Mouse (Mus musculus) kidney, adult 2 months (tissue): ENCODE measurements around the gene Tbccd1. TPM values are rescaled to one million over a fixed set of nuclear protein-coding genes. Genes with fewer than 3 reads are reported as not detected.

Experiments used
- DNase-seq: peaks from one replicate; pipeline ENCODE4 v3.0.0; 2021
- H3K27ac ChIP-seq: fragments of 200-500 bp; 2 replicates; pipeline ENCODE4 v1.5.1; 2012; ENCODE audit warnings: low read depth, low read length, control low read depth, inconsistent platforms; ENCODE audit not compliant: insufficient read depth
- H3K27me3 ChIP-seq: fragments of 200-500 bp; replicated peaks from 2 replicates; pipeline ENCODE4 v1.6.1; 2012; ENCODE audit warnings: mild to moderate bottlenecking, moderate library complexity, low read length, inconsistent platforms; ENCODE audit not compliant: control insufficient read depth, insufficient read depth
- H3K36me3 ChIP-seq: fragments of 200-500 bp; 2 replicates; pipeline ENCODE4 v1.6.1; 2012; ENCODE audit warnings: mild to moderate bottlenecking, moderate library complexity, low read length, inconsistent platforms; ENCODE audit not compliant: control insufficient read depth, insufficient read depth
- H3K4me1 ChIP-seq: fragments of 200-500 bp; 2 replicates; pipeline ENCODE4 v1.6.1; 2011; ENCODE audit warnings: low read length; ENCODE audit not compliant: control insufficient read depth, insufficient read depth
- H3K4me3 ChIP-seq: fragments of 200-500 bp; 2 replicates; pipeline ENCODE4 v1.5.1; 2011; ENCODE audit warnings: mild to moderate bottlenecking, low read depth, low read length, control low read depth; ENCODE audit not compliant: insufficient read depth
- CTCF ChIP-seq: fragments of 200-500 bp; conservative IDR thresholded peaks from 2 replicates; pipeline ENCODE4 v1.5.1; 2011; ENCODE audit warnings: low read depth, mild to moderate bottlenecking, control low read depth, low read length, moderate library complexity, mixed read lengths; ENCODE audit not compliant: insufficient read depth, insufficient read length
- POLR2A ChIP-seq: fragments of 200-500 bp; IDR thresholded peaks from one replicate; pipeline ENCODE4 v1.6.1; 2011; ENCODE audit warnings: low read depth, low read length, control low read depth
- WGBS: fragments of 180-500 bp; shearing (Covaris S2); methylation state at CpG from one replicate; pipeline ENCODE4 v1.1.7; 2018; 5-methylcytosine and 5-hydroxymethylcytosine counted together
- polyA plus RNA-seq: library from polyadenylated mRNA; depleted of rRNA; stranded (reverse); fragments of >200 nt; gene quantifications from 2 replicates; pipeline ENCODE4 v1.2.3, GENCODE M21; 2012

Tbccd1 gene
- polyA plus RNA-seq, 1 experiment: 20.1 TPM

DNA sequence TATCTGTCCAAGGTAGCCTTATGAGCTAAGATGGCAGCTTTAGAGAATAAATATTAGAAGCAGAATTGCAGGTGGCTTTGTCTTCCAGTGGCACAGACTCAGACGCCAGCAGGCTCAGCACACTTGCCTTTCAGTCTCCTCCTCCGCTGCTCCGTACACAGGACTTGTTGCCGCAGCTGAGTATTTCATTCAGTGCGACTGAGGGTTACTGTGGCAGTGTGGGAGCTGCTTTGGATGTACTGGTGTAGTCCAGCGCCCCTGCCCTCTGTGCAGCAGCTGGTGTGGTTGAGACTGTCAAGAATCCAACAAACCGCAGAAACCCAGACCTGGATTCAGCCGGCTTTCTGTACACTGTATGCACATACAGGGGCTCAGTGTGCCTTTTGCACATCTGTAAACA, 14.9 kb upstream of the Tbccd1 start:
- no peak overlapping the region for H3K27ac ChIP-seq
- TF ChIP-seq CTCF: no peak
- TF ChIP-seq POLR2A: no peak
- no peaks in the 10 kb centered on the region for H3K27me3 ChIP-seq
- 0 out of 2 replicates have a peak, but pooled peaks cover 2% of the 10 kb centered on the region for H3K4me1 ChIP-seq
- no peak overlapping the region for H3K4me3 ChIP-seq
- no peak for DNase-seq
- peaks cover 5% of the 10 kb centered on the region for H3K36me3 ChIP-seq
- 91% methylated on average over 8 of the region's 8 CpGs for WGBS

DNA sequence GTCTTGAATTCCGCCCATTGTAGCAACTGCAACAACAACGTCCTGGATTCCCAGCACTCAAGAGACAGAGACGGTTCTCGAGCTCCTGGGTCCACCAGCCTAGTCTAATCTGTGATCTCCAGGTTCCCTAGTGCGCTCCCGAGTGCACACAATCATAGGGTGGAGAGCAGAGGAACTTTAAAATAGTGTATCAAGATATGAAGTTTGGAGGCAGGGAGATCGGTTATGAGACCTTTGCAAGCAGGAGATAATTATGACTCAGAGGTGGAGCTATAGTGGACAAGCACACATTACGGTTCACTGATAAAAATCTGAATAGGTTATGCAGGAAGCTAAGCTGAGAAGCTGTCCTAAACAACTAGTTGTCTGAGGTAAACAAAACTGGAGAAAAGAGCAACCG, 696 bp downstream of the Tbccd1 start:
- Histone ChIP-seq H3K4me3 (peak overlapping the region; percentile 70), H3K4me1 (peaks cover 9% of the 10 kb centered on the region), H3K27me3 (no peaks in the 10 kb centered on the region), H3K36me3 (no peaks in the 10 kb centered on the region), H3K27ac (peak overlapping the region; percentile 86)
- no peak for TF ChIP-seq POLR2A
- 3% methylated on average over 9 of the region's 9 CpGs for WGBS
- no peak for DNase-seq

DNA sequence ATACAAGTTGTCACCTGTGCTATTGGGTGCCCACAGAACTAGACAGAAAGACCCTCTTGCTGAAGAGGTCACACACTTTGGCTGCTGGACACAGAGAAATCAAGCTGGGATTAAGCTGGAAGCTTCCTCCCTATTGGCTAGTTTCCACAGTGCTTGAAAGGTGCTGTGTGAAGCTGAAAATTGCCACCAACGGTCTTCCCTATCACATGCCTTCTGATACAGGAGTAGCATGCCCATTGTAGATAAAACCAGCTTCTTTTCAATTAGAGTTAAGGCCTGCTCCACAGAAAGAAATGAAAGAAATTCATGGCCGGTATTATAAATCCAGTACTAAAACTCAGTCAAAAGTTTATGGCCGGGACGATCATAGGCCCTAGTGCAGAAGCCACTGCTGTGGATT, 4.8 kb downstream of the Tbccd1 start:
- Histone ChIP-seq H3K4me1 (peaks cover 3% of the 10 kb centered on the region; the same call in 1 of the 2 replicates), H3K36me3 (no peaks in the 10 kb centered on the region), H3K4me3 (no peak overlapping the region), H3K27me3 (no peaks in the 10 kb centered on the region), H3K27ac (no peak overlapping the region)
- WGBS: 92% methylated on average over 4 of the region's 4 CpGs
- TF ChIP-seq CTCF: no peak
- TF ChIP-seq POLR2A: no peak
- no peak for DNase-seq

DNA sequence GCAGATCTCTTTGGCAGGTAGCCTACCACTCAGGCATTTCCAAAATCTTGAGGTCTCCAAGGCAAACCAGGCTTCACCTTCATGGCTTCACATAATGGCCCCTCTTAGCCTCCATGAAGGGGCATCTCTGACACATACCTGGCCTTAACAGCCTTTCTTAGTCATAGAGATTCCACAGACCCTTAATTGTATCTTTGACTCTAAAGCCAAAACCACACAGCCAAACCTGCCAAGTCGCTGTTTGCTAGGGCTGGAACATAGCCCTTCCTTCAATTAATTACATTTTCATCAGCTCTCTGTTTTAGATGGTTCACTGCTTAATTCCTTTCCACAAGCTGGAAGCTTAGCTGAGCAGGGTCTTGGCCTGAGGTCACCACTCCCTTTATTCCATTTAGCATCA, 9.1 kb downstream of the Tbccd1 start:
- no peak overlapping the region for H3K4me3 ChIP-seq
- peaks cover 10% of the 10 kb centered on the region for H3K4me1 ChIP-seq
- peak overlapping the region; percentile 28; the same call in 1 of the 2 replicates for H3K27ac ChIP-seq
- DNase-seq: peak; percentile 8
- WGBS: 57% methylated on average over 1 of the region's 1 CpGs
- no peak for TF ChIP-seq POLR2A
- TF ChIP-seq CTCF: no peak
- no peaks in the 10 kb centered on the region for H3K36me3 ChIP-seq
- H3K27me3 ChIP-seq: no peaks in the 10 kb centered on the region

DNA sequence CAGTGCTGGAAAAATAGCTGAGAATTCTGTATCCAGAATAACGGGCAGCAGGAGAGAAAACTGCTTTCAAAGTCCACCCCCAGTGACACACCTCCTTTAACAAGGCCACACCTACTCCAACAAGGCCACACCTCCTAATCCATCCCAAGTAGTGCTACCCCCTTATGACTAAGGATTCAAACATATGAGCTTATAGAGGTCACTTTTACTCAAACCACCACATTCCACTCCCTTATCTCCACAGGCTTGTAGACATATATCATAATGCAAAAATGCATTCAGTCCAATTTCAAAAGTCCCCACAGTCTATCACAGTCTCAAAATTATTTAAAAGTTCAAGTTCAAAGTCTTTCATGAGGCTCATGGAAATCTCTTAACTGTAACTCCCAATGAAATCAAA, 9.8 kb downstream of the Tbccd1 start:
- no peaks in the 10 kb centered on the region for H3K27me3 ChIP-seq
- no peak for TF ChIP-seq POLR2A
- TF ChIP-seq CTCF: no peak
- no peak overlapping the region for H3K27ac ChIP-seq
- DNase-seq: no peak
- peaks cover 10% of the 10 kb centered on the region for H3K4me1 ChIP-seq
- no peaks in the 10 kb centered on the region for H3K36me3 ChIP-seq
- H3K4me3 ChIP-seq: no peak overlapping the region
- WGBS: 52% methylated on average over 1 of the region's 1 CpGs

DNA sequence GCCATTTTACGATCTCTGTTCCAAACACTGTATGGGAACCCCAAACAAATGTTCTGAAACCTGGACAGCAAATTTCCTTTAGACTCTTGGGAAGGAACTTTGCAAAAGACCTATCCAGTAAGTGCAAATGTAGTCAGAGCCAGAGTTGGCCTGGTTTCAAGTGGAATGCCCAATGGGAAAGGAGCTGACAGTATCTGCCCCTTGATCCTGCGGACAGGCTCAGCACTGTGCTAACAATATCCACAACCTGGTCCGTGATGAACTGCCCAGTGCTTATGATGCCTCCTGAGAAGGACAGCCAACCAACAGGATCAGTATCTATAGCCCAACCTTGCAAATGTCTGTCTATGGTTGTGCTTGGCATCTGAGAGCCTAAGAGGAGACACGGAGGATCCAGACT, 12.0 kb downstream of the Tbccd1 start:
- TF ChIP-seq POLR2A: no peak
- no peak for TF ChIP-seq CTCF
- WGBS: 75% methylated on average over 4 of the region's 4 CpGs
- DNase-seq: peak; percentile 76
- no peak overlapping the region for H3K4me3 ChIP-seq
- no peaks in the 10 kb centered on the region for H3K36me3 ChIP-seq
- no peaks in the 10 kb centered on the region for H3K27me3 ChIP-seq
- peaks cover 10% of the 10 kb centered on the region for H3K4me1 ChIP-seq
- peak overlapping the region; percentile 52; the same call in 1 of the 2 replicates for H3K27ac ChIP-seq

DNA sequence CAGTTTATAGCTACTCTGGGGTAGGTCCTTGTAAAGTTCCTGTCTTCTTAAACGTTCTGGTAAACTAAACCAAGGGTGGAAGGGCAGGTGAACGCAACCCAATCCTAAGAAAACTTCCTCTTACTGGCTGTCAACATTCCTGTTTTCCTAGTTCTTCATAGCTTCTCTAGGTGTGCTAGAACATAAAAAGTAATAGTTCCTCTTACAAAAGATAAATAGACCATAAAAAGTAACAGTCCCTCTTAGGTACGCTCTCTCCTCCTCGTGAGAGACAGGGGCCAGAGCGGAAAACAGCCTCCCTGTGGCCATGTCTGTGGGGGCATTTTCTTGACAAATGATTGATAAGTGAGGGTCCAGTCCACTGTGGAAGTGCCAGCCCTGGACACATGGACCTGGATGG, 12.6 kb downstream of the Tbccd1 start:
- DNase-seq: no peak
- H3K27ac ChIP-seq: peak overlapping the region; percentile 58
- H3K36me3 ChIP-seq: no peaks in the 10 kb centered on the region
- H3K27me3 ChIP-seq: no peaks in the 10 kb centered on the region
- peak overlapping the region; percentile 77 for H3K4me3 ChIP-seq
- TF ChIP-seq POLR2A (no peak), CTCF (no peak)
- peaks cover 10% of the 10 kb centered on the region for H3K4me1 ChIP-seq
- 40% methylated on average over 5 of the region's 5 CpGs for WGBS
